Mouse (Mus musculus): ENCODE measurements around the gene Cavin1.

DNA sequence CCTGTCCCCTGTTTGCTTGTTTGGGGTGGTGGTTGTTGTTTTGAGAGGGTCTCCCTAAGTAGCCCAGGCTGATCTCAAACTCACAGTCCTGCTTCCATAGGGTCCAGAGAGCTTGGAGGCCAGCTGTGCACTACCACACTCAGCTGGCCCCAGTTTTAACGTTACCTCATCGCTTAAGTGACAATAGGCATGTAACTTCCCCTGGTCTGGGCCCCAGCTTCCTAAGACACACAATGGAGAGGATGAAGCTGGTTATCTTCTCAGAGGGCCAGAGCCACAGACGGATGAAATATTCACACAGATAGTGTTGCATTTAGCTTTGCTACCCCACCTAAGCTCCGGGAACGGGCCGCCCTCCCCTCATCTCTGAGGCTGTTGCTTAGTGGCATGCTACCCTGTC, 4.9 kb downstream of the Cavin1 start:
- TF ChIP-seq CTCF (IDR thresholded peaks at IDR 0.05) (no peak), EP300 (IDR thresholded peaks at IDR 0.05) (peak; percentile 53; the same call in 1 of the 2 replicates)
